Mouse (Mus musculus) lung, adult 18-20 months (tissue): ENCODE measurements at regions not wholly inside any gene's neighbourhood (a gene's known extent, or its start where the extent isn't known, plus 50 kb on each side); places are given as distances from the start of the nearest gene placed in this dataset.
A peak's percentile ranks its signal among the peaks of the same experiment; 100 is the strongest.

Source experiments
- DNase-seq, 2 experiments: peaks; one replicate each; pipeline ENCODE4 v3.0.0; 2022; ENCODE audit warnings: mixed read lengths in 2 of 2

DNA sequence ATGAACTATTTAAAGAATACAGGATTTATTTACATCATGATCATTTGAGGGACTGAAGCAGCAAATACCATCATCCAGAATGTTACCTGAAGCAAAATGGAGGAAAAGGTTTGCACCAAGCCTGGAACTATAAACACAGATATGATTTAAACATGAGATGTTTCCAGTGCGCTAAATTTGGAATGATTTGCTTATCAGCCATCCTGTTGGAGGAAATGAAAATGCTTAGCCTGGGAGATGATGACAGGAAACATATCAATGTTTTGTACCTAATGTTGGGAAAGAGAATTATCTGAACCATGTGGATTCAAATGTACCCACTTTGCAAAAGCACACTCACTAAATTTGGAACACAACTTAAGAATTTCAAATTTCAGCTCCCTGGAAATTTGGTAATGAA is 149.3 kb downstream of the Adgra3 start:
- no peak for DNase-seq

DNA sequence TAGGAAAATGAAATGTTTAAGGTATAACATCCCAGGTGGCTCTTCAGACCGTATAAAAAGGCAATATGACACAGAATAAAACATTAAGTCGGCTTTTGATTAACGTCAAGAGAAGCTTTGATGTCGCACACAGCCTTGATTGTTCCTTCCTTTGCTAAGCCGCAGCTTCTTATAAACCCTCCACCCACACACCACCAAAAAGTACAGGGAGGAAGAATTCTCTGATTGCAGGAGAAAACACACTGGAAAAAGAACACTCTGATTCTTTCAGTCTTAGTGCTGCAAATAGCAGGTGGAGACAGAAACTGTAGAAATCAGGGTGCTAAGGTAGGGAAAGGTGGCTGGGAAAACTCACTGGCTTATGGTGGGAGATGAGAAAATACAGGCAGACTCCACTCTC is 162.7 kb downstream of the Adgra3 start:
- DNase-seq, result no peak

DNA sequence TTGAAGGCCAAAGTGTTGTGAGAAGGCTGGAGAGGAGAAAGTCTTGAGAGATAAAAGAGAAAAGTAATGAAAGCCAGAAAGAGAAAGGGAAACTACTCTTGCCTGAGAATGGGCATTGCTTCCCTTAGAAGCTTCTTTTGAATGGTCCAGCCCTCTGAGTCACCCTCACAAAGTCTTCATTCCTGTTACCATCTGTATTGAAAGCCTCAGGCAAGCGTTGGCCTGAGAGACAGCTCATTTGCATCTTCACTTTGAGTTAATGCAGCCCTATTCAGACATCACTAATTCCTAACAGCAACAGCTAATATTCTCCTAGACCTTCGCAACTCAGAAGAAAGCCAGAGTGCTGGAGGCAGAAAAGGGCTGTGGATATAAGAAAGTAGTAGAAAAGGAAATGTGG is 178.4 kb downstream of the Adgra3 start:
- no peak for DNase-seq

DNA sequence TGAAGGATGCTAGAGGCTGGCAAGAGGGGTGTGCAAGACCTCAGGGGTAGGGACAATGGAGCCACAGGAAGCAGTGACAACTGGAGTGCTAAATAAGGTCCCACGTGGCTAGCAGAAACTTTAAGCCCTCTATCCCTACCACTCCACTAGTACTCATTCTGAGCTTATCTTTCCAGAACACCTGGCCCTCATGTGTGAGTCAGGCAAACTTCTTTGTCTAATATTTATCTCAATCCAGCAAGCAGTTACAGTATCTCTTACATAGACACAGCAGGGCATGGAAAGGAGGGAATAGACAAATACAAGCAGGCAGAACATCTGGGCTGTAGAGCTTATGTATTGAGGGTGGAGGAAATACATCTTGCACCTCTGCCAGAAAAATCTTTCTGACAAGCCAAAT is 182.6 kb downstream of the Adgra3 start:
- no peak for DNase-seq

DNA sequence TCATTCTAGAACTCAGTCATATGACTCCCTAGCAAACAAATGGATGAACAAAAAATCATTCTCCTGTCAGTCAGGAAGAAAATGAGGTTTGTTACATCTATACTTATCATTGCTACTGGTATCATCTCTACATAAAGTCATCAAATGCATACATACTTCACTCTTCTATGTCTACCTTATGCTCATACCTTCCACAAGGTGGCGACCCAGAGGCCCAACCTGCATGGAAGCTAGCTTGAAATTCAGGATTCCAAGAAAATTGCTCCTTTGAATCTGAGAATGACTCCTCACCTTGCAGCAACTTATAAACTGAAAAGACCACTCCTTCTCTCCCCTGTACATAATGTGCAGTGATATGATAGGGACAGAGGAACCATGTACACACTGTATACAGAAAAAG is 201.6 kb downstream of the Adgra3 start:
- DNase-seq, result peak in 1 of 2 experiments; percentile 6

DNA sequence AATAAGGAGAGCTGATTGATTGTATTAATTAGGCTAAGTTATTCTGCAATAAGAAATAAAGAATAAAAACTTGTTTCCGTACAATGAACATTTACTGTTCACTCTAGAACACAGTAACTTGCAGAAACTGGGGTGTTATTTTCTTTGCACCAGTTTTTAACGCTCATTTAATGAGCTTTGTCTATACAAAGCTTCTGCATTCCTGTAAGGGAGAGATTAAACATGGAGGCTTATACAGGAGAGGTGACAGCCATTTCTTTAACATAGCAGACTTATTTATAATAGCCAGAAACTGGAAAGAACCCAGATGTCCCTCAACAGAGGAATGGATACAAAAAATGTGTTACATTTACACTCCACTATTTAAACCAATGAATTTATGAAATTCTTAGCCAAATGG is 202.8 kb downstream of the Adgra3 start:
- DNase-seq, result no peak

DNA sequence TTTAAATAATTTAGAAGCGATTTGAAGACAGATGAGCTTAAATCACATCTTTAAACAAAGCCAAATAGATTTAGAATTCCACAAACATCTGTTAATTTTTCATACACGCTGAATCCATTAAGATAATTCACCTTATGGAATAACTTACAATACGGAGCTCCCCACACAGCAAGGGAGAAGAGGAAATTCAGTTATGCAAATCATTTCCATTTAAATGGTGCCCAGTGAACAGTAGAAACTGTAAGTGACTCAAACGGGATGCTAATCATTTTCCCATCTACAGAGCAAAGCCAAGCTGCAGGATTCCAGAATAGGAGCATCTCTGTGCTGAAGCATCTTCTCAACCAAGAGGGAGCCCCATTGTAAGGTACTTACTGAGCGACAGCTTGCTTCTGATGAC is 210.1 kb downstream of the Adgra3 start:
- no peak for DNase-seq

DNA sequence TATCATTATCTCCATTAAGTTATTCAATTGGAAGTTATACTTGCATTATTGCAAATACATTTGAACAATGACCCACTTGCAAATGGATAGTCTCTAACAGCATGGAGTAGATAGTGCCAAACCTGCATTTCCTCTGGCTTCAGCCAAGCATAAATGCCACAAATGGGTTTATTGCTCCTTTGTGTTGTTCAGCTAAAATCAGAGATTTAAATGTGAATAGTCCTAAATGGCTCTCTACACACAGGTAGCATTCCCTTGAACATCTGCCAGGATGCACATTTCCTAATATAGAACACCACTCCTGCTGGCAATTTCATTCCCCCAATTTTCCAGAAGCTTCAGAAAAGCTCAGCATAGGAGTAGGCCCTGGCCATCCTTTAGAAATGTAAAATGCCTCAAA is 210.6 kb downstream of the Adgra3 start:
- DNase-seq, result no peak

DNA sequence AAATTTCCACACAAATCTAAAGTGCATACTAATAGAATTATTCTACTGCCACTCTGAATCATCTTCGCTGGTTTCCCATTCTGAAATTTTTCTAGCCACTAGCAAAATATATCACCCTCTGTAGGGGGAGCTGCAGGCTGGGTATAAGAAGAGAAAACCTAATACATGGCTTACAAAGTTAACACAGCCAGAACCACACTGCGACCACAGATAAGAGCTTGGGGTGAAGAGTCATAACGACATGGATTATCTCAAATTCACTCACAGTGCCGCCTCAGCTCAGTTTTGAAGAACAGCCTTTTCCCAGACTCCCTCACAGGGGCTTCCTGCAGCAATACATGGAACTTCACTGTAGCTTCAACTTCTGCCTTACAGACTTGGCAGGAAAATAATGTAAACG is 240.0 kb downstream of the Adgra3 start:
- DNase-seq, result no peak

DNA sequence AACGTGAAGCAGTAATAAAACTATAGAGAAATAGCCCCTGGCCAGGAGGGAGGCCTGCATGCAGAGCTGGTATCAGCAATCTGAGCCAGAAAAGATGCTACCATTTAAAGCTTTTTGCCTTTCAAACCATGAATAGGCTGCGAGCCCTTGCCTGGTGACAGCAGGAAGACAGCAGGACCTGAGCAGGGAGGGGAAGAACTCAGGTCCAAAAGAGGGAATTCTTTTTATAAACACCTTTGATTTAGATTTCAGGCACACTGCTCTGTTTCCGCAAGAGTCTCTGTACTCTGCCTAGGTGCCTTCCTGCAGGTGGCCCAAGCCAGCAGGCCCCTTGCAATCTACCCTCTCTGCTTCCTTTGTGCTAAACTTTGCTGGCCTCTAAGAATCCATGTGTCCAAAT is 242.1 kb downstream of the Adgra3 start:
- DNase-seq, result no peak

DNA sequence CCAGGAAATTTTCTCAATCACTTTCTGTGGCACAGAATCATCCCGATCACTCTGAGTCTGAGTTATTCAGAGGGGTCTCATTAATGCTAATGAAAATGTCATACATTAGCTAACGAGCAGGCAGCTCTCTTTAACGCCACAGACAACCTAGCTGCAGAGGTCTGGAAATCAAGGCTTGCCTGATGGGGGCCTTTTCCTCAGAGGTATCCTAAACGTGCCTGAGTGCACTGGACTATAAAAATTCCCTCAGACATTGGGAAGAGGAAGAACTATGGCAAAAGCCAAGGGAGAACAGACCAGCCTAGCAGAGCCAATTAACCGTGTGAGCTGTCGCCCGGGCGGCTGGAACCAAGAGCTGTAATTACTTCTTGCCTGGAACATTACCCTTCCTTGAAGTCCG is 245.5 kb downstream of the Adgra3 start:
- no peak for DNase-seq

DNA sequence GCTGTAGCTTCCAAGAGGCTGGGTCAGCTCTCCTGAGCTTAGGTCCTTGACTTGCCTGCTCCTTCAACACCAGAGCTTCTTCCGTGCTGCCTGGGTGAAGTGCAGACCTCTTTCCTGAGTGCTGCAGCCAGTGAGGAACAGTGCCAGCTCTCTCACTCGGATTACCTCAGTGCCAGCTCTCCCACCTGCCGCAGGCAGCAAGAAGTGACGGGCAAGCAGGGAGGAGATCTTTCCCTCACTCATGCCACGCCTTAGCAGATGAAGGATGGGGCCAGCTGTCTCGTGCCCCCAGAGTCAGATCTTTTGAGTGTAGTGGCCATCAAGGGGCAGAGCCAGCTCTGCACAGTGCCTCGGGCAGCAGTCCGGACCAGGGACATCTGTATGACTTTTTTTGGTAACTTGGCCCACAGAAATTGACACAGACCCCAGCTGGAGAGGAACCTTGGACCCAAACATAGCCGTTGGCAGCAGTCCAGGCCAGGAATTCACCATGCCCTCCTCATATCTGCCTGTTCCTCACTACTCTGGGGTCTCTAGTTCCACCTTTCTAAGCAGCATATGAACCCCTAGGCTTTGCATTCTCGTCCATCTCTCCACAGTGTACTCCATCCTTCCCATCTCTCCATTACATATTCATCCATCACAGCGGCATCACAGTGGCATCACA is 263.9 kb upstream of the Kcnip4 start:
- DNase-seq, result no peak

DNA sequence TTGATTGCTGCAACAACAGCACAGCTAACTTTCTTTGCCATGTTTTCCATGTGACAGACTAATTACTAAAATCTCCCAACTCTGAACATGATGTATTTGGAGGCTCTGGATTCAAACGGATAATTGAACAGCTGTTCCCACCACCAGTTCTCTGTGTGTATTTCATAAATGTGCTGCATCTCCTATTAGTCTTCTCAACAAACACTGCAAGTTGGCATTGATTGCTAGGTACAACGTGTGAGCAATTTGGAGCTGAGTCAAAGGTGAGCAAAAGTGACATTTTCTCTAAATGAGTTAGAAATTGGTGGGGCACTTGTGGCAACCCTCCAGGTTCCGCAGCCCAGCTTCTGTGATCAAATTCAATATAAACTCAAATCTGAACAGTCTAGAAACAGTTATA is 259.0 kb upstream of the Kcnip4 start:
- DNase-seq, result no peak

DNA sequence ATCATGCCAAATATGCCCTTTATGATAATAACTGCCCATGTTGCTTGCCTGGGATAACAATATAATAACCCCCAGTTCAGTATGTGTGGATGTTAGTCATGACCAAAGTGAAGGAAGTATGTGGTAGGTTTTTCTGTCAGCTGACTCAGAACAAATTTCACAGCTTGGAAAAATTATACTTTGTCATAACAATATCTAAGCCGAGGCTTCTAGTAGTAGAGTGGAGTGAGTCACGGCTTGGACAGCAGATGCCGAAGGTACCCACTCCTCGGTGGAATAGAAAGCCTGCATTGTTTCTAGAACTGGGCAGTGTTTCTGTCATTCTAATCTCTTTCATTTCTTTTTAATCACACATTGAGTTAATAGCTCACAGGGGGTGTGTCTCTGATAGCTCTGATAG is 236.3 kb upstream of the Kcnip4 start:
- no peak for DNase-seq

DNA sequence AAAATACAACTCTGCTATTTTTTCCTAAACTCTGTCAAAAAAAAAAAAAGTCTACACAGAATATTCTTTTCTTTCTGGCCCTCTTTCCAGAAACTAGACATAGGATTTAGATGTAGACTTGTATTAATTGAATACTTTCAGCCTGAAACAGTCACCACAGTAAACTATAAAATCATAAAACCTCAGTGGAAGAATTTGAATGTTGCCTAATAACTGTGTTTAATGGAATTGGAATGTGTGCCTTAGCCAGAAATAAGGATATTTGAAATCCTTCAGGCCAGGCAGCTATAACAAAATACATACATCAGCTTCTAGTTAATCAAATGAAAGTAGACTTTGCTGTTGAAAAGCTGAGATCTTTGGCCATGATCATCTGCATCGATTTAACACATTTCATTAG is 230.8 kb upstream of the Kcnip4 start:
- no peak for DNase-seq

DNA sequence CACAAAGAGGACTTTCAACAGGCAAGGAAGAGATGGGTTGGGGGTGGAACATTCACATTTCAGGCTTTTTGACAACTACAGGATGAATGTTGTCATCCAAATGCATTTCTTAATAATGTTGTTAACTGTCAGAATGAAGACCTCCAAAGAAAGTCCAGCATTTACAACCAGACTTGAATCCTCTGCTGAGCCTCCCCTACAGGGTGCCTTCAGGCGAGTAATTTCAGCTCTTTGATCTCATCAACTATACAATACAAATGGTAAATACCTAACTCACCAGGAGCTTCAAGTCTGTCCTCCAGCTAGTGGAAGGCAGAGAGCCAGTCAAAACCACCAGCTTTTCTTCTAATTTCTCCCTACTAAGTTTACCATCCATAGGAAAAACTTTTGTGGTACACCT is 187.9 kb upstream of the Kcnip4 start:
- DNase-seq, result no peak

DNA sequence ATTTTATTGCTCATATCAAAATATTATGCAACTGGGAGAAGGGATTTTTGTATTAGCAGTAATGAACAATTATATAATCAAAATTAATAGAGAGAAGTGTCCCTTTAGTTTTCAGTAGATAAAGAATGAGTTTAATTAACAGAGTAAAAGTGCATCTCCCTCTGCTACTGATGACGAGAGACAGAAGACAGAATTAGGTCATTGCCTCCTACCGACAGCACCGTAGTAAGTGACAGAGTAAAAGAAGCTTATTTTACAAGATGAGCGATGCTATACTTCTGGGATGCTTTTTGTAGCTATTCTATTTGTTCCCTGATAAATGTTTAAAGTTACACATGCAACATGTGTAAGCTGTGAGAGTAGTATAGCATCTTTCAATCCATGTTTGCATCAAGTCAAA is 157.4 kb upstream of the Kcnip4 start:
- DNase-seq, result no peak

DNA sequence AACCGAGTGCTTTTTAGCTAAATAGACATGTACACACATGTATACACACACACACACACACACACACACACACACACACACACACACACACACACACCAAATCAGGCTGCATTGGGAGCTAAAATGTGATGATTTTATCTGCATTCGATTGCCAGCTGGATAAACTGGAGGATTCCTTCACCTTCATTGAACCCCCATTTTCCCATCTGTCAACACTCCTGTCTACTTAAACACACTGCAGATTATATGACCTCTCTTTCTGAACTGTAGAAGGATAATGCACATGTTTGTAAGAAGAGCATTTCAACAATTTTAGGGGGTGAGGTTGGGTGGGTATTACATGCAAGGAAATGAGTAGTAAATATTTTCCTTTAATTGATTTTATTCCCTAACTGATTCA is 156.8 kb upstream of the Kcnip4 start:
- DNase-seq, result no peak

DNA sequence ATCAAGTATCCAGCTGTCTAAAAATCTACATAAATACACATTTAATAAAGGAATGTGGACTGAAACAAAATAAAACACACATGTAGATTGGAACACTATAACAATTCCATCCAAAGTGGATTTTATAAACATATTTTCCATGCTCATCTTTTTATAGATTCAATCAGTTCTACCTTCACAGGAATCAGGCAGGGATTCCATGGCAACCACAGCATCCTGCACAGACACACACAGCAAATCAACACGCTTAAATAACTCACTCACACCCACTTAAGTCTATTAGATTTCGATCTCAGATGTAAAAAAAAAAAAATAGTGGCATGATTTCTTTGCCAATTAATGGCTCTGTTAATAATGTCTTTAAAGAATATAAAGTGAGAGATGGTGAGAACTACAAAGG is 151.2 kb upstream of the Kcnip4 start:
- no peak for DNase-seq

DNA sequence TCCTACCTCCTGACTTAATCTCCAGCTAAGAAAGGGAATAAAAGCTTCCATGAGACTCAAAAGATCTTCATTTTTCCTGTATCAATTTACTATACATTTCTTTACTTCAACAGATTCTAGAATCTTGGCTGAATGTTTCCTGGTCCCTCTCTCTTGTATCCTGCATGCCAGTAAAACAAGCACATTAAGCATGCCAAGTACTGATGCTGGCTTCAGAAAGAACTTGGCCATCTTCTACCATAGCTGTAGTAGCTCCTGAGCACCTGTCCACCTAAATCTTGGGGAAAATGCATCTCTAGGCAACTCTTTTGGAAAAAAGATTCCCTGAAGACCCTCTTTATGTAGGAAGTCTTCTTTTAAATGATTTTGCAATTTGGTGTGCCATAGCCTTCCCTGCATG is 140.5 kb upstream of the Kcnip4 start:
- DNase-seq, result no peak

DNA sequence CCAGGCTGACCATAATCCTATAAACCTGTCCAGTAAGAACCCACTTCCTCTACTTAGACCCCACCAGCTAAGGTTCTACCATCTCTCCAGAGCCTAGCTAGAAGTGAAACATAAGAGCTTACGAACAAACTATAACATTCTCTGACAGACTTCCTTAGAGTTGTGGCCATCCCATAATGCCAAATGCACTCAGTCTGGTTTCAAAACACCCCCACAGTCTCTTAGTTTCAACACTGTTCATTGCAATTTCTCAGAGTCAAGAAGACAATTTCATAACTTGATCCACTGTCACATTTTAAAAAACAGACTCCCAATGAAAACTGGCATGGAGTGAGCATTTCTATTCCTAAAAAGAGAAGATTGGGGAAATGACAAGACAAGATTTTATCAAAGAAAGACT is 139.2 kb upstream of the Kcnip4 start:
- DNase-seq, result no peak

DNA sequence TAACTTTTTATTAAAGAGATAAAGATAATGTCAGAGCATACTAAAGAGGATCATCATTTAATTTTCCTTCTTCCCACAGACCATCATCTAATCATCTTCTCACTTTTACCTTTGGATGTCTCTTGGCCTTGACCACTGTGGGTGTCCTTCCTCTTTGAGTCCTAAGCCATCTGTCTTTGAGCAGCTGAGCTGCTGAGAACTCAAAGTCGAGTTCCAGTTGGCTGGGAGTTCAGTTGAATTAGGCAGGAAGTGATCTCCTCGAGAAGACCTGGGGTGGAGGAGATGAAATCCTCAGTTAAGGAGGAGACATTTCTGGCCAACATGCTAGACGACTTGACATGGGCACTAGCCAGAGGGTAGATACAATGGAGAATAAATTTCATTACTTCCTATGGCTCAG is 137.4 kb upstream of the Kcnip4 start:
- DNase-seq, result no peak

DNA sequence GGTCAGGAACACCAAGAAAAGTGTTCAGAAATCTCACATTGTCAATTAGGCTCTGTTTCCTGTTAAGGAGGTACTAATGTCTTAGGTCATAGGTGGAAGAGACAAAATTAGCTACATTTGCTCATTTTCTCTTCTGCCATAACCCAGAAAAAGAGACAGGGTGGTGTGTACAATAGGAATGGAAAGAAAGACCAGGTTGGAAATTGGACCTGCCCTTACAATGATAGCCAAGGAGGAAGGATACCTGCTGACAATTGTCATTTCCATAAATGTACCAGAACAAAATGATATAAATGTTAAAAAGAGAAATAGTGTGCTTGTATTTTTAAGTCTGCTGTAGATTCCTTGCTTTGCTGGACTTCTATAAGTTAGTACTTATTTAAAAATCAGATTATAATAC is 135.9 kb upstream of the Kcnip4 start:
- DNase-seq, result no peak

DNA sequence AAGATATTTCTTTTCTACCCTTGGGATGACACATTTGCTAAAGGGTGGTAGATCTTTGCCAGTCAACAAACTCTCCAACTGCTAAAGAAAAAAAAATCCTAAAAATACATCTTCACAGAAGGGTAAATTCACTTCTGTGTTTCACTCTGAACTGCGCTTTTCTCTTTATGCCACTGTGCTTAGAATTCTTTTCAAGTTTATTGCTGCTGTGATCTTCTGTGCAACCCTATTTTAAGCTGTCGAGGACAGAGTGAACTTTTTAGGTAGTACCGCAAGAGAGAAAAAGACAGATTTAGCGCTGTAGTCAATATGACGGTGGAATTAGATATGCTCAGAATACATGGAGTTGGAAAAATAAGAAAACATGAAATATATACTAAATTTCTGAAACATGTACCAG is 126.2 kb upstream of the Kcnip4 start:
- DNase-seq, result no peak

DNA sequence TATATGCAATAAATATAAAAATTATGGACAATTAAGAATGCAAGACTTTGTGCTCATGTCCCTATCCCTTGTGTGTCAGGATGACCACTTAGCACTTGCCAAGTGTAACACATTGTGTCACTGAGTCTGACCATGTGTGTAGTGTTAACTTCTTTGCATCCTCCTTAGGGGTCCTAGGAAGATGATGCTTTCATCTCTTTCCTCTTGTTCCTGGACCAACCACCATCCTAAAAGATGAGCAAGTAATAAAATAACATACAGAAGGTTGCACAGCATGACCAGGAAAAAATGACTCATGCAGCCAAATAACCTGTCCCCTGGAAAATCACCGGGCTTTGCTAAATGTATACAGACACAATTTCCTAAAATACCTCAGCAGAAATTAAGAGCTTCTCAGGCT is 121.1 kb upstream of the Kcnip4 start:
- DNase-seq, result no peak

DNA sequence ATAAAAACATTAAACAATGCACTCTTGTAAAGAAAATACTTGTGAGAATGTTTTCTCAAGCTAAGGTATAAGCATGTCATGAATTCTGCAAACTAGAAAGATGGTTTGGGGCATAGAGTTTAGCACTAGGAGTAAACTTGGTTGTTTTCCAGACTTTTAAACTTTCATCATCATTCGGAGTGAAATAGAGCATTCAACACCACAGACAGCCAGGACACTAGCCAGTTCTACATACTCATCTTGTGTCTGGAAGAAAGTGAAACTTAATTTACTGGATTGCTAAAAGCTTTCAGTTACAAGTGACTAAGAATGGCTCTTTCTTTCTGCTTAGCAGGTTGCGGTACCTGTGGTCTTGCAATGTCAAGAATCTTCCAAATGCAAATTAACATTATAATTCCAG is 119.9 kb upstream of the Kcnip4 start:
- DNase-seq, result no peak
